In genomic region chr15:61096021-61096781, GRCm38 (mm10) we compare ENCODE assay signal across 7 mouse cellular contexts.
DNase-seq lines count a peak whose midpoint lies in the region; ATAC-seq and TF ChIP-seq lines count a peak whose summit lies in the region.

No protein-coding gene starts in this region.

- H3K27me3 ChIP-seq in forebrain, postnatal 0 days (ENCODE audit: insufficient read depth, low read length) = no peaks in the 10 kb centered on the region
- no peaks in the 10 kb centered on the region for H3K27me3 ChIP-seq in neural tube, embryonic 12.5 days (replicated peaks)

- peak; percentile 73 for ATAC-seq in forebrain, postnatal 0 days
- ATAC-seq in neural tube, embryonic 12.5 days (ENCODE audit: low FRiP score, low read depth) = peak; percentile 25; the same call in 1 of the 2 replicates

- no peaks in the 10 kb centered on the region for H3K9me3 ChIP-seq in forebrain, postnatal 0 days (ENCODE audit: low read length)
- no peaks in the 10 kb centered on the region for H3K9me3 ChIP-seq in neural tube, embryonic 12.5 days

- no peaks in the 10 kb centered on the region for H3K36me3 ChIP-seq in forebrain, postnatal 0 days (ENCODE audit: insufficient read depth)
- H3K36me3 ChIP-seq in neural tube, embryonic 12.5 days = no peaks in the 10 kb centered on the region

- intact Hi-C loops in left cerebral cortex, adult 2 months (cut with DNase I) = loop anchor here (1.0 to 10.0 kb wide), 5 partner anchors 274 to 1701 kb away; no protein-coding TSS in a partner anchor

- DNase-seq in left cerebral cortex, adult 2 months (ENCODE audit: extremely low spot score in 1 of 2, low spot score in 2 of 2) = no peak
- no peak for DNase-seq in left cerebral cortex, adult 18-20 months (ENCODE audit: low spot score in 2 of 2)
- peak; percentile 64 for DNase-seq in brain, embryonic 18.5 days (ENCODE audit: low read depth, low spot score)
- DNase-seq in forebrain, postnatal 0 days = peak; percentile 71
- DNase-seq in right cerebral cortex, postnatal 25 days = no peak
- DNase-seq in thymus, postnatal 25 days = no peak

- no peak overlapping the region for H3K9ac ChIP-seq in forebrain, postnatal 0 days
- H3K9ac ChIP-seq in neural tube, embryonic 12.5 days = no peak overlapping the region

- no peak overlapping the region for H3K27ac ChIP-seq in left cerebral cortex, adult 2 months
- H3K27ac ChIP-seq in forebrain, postnatal 0 days (ENCODE audit: low read depth, low read length) = no peak overlapping the region
- H3K27ac ChIP-seq in neural tube, embryonic 12.5 days = no peak overlapping the region

- peak; percentile 71 for TF ChIP-seq CTCF in left cerebral cortex, adult 2 months (IDR thresholded peaks at IDR 0.05)
- peak; percentile 77 for TF ChIP-seq CTCF in forebrain, postnatal 0 days (IDR thresholded peaks at IDR 0.05; ENCODE audit: low read depth)

- no peak overlapping the region for H3K4me3 ChIP-seq in left cerebral cortex, adult 2 months
- no peak overlapping the region for H3K4me3 ChIP-seq in forebrain, postnatal 0 days (ENCODE audit: low read depth, low read length)
- no peak overlapping the region for H3K4me3 ChIP-seq in neural tube, embryonic 12.5 days

- no peak overlapping the region for H3K4me2 ChIP-seq in forebrain, postnatal 0 days (ENCODE audit: low read depth)
- H3K4me2 ChIP-seq in neural tube, embryonic 12.5 days (replicated peaks) = no peak overlapping the region

- H3K4me1 ChIP-seq in forebrain, postnatal 0 days (ENCODE audit: insufficient read depth) = no peaks in the 10 kb centered on the region
- H3K4me1 ChIP-seq in neural tube, embryonic 12.5 days = no peaks in the 10 kb centered on the region

- WGBS in forebrain, postnatal 0 days = 52% methylated on average over 3 of the region's 3 CpGs
- 63% methylated on average over 3 of the region's 3 CpGs for WGBS in neural tube, embryonic 12.5 days

Comparison
In these comparisons a context has a peak if more than half of its experiments do, and no peak if none do; other contexts are left out.
1. DNase-seq: peak in brain, embryonic 18.5 days (single experiment) and forebrain, postnatal 0 days (single experiment); none in left cerebral cortex, adult 2 months (0 of 2), left cerebral cortex, adult 18-20 months (0 of 2), right cerebral cortex, postnatal 25 days (single experiment) and thymus, postnatal 25 days (single experiment).